Comparison of ENCODE assay signal across 14 mouse cellular contexts in the genomic region with DNA sequence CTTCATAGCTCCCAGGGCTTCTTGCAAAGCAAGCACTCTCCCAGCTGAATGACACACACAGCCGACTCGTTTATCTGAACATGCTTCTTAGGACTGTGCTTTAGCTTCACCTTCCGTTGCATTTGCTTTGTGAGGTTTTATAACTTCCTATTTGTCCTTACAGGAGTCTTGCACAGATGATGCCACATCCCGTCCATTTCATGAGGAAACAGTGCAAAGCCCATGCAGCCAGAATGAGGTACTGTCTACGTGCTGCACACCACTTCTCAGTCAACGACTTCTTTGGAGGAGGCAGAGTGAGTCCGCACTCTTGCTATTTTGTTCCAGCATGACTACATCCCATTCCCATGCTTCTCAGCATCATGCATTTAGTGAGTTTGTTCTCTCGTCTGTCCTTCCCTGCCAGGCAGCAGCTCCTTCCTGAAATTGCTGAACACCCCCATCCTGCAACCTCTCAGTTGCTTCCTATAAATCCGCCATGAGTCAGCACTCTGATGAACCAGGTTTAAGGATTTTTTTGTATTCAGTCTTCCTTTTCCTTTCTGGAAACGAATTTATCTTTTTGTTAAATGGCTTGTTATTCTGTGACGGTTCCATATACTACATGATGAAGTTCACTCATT.
"Had no signal": no experiment of that assay in that cellular context is flagged by ENCODE, and none has a peak within 500 bp of the region (broad histone marks: within the 10 kb centered on the region; RNA-seq: fewer than 3 reads in every experiment).

No protein-coding gene starts in this region.

- H3K27ac ChIP-seq: kidney, postnatal 0 days; limb, embryonic 13.5 days; liver, embryonic 14.5 days; midbrain, embryonic 15.5 days; neural tube, embryonic 13.5 days; stomach, embryonic 15.5 days had no signal

- ATAC-seq: midbrain, embryonic 15.5 days had no signal

- DNase-seq: kidney, adult 11 months; kidney, adult 9 months; kidney, postnatal 36 days; layer of hippocampus, adult 9-11 months; layer of hippocampus, postnatal 36 days; left cerebral cortex, postnatal 4 days; lung, adult 18-20 months; thymus, postnatal 4 days had no signal

- H3K4me3 ChIP-seq: limb, embryonic 13.5 days; midbrain, embryonic 15.5 days; neural tube, embryonic 13.5 days; stomach, embryonic 15.5 days had no signal
